Mouse (Mus musculus) ZHBTc4 (cell line): ENCODE measurements around the gene Fam234a.

Source experiments
- DNase-seq: peaks from one replicate; pipeline ENCODE4 v3.0.0-alpha.2; 2011; ENCODE audit warnings: low read depth, low spot score

Fam234a gene

DNA sequence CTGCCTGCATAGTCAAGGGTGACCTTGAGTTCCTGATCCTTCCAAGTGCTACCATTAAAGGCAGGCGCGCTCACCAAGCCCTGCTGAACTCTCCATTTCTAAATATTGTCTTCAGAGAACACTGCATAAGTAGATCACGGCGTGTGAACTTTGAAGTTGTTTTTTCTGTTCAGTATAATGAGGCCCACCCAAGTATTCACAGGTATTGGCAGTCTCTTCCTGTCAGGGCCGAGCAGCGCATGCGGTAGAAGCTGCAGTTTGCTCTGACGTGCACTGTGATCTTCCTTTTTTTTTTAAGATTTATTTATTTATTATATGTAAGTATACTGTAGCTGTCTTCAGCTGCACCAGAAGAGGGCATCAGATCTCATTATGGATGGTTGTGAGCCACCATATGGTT is 9.7 kb downstream of the Fam234a start:
- DNase-seq: no peak

DNA sequence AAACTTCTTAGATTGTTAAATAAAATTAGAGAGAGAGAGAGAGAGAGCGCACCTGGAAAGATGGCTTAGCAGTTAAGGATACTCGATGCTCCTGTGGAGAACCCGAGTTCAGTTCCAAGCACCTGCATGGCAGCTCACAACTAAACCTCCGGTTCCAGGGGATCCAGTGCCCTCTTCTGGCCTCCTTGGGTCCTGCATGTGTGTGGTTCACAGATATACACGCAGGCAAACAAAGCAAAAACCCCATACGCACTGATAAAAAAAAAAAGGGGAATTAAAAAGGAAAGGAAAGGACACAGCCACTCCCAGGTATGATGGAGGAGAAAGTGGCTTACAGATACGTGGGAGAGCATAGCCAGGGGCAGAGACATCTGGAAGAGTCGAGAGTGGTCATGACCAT is 11.2 kb downstream of the Fam234a start:
- DNase-seq: peak; percentile 73

DNA sequence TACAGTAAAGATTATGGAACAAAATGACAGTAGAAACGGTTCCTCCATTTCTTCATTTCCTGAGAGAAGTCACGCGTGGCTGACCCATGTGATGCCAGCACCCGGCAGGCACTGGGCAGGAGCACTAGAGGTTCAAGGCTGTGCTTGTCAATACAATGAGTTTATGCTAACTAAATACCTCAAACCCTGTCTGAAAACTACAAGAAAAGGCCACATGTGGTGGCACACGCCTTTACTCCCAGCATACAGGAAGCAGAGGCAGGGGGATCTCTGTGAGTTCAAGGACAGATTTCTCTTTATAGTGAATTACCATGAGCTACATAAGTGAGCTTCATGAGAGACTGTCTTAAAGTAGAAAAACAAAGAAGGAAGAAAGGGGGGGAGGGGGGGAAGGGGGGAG is 12.9 kb downstream of the Fam234a start:
- DNase-seq: peak; percentile 51

DNA sequence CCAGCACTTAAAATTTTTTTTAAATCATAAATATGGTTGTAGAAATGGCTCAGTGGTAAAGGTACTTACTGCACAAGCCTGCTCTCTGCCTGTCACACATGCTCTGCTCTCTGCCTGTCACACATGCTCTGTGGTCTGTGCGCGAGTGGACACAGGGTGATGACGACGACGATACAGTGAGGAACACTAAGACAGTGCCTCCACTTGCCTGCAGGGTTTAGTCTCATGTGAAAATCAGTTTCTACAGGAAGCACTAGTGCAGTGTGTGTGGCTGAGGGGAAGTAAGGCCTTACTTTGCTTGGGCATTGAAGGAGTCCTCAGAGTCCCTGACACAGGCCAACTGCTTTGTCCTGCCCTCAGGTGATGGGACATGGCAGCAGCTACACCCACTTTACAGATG is 14.3 kb downstream of the Fam234a start:
- no peak for DNase-seq

DNA sequence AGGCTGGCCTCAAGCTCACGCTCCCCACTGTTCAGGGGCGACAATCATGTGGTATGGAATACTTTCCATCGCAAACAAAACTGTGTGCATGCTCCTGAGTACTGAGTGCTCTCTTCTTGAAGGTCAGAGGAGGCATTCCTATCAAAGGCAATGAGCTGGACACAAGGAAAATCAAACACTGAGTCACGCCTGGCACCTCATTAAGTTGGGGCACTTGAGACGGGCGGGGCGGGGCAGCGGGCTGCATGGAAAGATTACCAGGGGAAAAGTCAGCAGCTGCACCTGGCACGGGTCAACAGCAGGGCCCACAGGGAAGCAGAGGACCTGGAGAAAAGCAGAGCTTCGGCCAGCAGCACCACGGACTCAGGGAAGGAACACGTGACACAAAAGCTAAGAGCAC is 18.9 kb downstream of the Fam234a start:
- DNase-seq: no peak

DNA sequence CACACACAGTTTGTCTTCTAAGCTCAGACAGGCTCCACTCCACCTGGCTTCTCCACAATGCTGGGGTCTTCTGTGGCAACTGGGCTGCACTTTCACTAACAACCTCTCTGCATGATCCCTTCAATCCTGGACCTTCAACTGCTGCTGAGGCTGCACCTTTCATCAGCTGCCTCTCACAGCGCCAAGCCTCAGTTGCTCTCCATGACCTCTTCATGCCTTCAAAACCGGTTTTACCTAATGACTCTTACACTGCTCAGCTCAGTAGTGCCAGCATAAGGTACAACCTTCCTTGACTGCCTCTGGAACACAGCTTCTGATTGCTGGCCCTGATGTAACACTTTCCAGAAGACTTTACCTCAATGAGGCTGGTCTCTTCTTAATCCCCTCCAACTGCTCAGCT is 22.5 kb downstream of the Fam234a start:
- DNase-seq: no peak

DNA sequence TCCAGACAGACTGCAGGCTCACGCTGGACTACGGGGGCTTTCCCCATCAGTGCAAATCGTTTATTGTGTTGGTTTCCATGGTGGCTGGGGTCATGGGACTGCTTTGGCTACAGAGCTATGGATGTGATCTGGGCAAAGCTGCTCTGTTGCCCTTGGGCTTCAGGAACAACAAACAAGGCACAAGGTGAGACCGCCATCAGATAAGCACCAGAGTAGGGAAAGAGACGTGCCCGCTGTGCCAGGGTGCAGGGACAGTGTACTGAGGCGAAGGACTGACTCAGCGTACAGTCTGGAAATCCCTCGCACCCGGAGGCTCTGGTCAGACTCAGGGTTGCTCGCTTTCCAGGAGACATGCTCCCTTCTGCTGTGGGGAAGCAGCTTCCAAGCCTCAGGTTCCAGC is 31.4 kb downstream of the Fam234a start:
- no peak for DNase-seq

DNA sequence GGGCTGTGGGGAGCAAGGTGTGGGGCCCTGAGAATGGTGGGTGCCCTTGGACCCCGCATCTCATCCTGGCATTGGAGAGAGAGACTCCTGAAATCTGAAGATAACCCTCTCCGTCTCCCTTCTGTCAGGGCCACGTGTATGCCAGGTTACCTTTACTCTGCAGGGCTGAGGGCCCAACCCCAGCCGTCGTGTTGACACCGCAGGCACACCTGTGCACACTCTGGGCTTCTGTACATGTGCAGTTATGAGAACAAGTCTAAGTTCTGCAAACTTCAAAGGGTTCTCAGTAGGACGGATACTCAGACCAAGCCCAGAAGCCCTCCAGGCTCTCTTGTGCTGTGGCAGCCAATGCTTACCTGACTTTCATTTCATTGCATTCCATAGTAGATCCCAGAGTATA is 31.8 kb downstream of the Fam234a start:
- DNase-seq: no peak

DNA sequence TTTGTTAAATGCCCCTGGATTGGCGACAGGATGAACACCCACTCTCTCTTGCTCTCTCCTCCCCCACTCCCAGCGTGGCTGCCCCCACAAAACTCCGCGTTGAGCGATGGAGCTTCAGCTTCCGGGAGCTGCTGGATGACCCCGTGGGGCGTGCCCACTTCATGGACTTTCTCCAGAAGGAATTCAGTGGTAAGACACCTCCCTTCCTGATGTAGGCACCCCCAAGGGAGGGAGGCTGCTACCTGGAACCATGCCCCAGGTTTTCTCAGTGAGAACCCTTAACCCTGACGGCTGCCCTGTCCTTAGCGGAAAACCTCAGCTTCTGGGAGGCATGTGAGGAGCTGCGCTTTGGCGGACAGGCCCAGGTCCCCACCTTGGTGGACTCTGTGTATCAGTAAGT is 36.4 kb downstream of the Fam234a start, which contains the start of gene Arhgdig:
Gene Arhgdig (minus strand): TSS at position 101 of the 400 bp plus-strand sequence.
- no peak for DNase-seq

DNA sequence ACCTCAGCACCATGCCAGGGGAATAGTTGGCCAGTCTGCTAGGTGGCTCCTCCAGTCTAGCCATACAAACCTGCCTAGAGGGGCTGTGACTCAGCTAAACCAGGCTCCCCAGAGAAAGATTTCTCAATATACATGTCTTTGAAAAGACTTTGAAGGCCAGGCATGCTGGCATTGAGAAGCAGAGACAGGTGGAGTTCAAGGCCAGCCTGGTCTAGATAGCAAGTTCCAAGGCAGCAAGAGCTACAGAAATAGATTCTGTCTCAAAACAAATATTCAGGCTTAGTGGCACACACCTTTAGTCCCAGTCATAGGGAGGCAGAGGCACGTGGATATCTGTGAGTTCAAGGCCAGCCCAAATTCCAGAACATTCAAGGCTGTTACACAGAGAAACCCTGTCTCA is 37.6 kb downstream of the Fam234a start:
- DNase-seq: peak; percentile 35

DNA sequence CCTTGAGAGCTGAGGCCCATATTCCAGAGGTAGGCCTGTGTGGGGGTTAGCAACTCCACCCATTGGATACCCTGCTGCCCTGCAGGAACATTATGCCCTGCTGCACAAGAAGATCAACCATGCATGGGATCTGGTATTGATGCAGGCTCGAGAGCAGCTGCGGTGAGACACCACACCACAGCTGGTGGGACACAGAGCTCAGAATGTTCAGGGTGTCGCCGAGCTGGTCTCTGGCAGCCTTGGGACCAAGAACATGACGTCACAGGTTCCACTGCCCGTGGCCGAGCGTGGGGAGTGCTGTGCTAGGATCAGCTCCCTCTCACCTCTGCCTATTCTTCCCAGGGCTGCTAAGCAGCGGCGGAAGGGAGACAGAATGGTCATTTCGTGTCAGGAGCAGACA is 39.3 kb downstream of the Fam234a start:
- no peak for DNase-seq

DNA sequence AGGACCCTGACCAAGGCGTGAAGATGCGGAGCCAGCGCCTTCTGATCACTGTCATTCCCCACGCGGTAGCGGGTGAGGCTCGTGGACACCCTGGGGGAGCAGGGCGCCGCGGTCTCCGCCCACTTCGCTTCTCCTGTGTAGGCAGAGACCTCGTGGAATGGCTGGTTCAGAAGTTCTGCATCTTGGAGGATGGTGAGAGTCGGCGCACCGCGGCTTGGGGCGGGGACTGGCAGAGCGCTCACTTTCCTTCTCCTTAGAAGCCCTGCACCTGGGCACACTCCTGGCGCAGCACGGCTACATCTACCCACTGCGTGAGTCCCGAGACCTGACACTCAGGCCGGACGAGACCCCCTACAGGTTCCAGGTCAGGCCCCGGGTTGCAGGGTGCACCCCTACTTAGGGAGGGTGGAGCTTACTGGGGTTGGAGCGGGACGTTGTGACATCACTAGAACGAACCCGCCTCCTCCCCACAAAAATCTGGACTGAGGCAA is 40.7 kb downstream of the Fam234a start:
- peak; percentile 35 for DNase-seq

DNA sequence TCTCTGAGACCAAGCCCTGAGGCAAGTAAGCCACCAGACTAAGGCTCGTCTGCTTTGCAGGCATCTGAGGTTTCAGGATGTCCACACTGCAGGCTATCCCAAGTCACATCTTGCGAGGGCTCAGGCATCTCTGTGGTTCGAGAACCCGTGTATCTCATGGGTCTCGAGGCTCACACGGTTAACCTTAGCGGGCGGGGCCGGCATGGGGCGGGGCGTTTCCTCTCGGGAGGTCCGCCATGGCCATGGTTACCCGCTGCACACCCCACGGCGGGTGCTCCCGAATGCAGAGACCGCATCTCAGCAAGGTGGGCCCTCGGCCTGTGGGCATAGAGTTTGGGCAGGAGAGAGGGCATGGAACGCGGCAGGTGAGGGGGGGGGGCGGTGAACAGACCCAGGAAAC is 41.3 kb downstream of the Fam234a start, which contains the start of gene Rgs11:
Gene Rgs11 (plus strand): TSS at position 215 of the 400 bp plus-strand sequence.
- no peak for DNase-seq

DNA sequence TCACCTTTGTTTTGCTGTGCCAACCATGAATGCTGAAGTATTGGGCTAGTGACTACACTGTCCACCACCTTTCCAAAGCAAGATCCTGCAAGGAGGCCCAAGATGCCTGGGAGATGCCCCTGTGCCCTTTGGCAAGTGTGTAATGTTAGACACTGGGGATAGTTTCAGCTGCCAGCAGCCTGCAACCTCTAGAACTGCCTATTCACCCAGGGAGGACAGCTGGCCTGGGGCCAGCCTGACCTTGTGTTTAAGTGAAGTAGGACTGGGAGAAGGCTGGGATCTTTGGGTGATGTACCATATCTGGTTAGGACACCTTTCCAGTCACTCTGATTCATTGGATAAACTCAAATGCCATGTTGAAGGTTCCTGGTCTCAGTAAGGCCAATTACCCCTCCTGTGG is 42.0 kb downstream of the Fam234a start:
- no peak for DNase-seq

DNA sequence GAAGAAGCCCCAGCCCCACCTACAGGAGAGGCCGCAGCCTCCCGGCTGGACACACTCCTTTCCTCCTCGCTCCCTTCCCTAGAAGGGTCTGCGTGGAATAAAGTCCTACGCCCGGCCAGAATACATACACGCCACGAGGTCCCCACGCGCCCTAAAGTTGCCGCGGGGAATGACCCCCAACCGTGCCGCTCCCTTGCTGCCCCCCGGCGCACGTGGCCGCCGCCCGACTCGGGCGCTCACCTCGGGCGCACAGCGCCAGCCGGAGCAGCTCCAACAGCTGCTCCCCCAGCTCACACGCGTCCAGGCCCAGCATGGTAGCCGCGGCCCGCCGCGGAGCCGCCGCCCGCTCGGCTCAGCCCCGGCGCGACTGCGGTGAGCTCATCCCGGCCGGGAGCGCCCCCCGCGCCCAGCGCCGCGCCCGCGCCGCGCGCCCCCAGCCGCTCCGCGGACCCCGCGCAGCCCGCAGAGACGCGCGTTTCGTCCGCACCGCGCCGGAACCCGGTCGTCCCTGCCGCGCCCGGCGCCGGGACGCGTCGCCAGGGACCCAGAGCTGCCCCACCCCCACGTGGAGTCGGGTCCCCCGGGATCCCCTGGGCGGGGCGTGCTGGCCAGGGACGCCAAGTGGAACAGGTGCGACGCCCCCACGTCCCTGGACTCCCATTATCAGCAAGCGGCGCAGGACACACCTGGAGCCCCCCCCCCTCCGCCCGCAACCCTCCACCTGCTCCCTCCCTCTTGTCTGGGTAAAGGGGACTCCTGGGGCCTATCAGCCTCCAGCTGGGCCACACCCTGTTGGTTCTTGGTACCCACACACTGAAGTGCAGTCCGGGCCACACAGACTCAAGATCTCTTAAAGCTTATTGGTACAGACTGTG is 43.0 kb downstream of the Fam234a start:
- peak; percentile 34 for DNase-seq

DNA sequence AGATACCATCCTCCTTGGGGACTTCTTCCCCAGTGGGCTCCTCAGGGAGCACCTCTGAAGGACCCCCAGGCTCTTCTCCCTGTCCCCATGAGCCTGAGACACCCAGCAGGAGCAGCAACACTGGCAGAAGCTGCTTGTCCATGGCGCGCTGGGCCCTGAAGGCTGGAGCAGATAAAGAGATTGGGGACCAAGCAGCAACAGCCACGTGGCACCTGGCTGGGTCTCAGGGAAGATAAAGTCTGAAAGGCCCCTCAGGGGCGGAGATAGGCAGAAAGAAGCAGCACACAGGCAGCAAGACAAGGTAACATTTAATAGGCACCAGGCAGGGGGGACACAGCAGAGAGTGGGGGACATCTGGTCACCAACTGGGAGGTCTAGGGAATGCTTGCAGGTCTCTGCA is 45.1 kb downstream of the Fam234a start, which contains the start of gene Pdia2:
Gene Pdia2 (minus strand): TSS at position 196 of the 400 bp plus-strand sequence.
- DNase-seq: no peak

DNA sequence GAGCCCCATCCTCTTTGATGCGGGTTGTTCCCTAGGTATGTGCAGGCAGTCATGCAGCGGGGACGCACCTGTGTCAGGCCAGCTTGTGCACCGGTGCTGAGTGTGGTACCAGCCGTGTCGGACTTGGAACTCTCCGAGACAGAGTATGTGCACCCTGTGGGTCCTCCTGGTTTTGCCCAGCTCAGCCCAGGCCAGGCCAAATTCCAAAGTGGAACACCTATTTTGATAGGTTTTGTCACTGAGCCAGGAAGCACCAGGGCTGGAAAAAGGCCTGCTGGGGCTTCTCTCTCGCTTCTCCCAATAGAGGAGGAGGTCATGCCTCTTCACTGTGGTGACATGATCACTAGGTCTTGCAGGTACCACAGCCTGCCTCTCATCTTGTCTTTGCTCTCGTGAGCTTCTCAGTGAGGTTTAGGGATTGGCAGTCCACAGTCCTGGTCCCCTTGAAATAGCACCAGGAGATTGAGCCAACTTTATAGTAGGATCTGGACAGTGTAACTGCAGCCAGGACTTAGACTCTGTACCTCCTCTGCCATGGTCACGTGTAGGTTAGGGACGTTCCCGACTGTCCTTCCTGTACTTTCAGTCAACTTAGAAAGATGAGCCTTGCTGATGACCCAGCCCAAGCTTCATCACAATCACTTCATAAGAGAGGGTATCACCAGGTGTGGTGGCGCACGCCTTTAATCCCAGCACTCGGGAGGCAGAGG is 51.4 kb downstream of the Fam234a start:
- no peak for DNase-seq

DNA sequence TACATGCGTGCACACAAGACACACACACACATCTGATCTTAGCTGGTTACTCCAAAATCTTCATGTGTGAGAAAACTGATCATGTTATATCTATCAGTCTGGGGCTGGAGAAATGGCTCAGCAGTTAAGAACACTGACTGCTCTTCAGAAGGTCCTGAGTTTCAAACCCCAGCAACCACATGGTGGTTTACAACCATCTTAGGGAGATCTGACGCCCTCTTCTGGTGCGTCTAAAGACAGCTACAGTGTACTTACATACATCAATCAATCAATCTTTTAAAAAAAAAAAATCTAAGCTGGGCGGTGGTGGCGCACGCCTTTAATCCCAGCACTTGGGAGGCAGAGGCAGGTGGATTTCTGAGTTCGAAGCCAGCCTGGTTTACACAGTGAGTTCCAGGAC is 52.6 kb downstream of the Fam234a start:
- peak; percentile 38 for DNase-seq

DNA sequence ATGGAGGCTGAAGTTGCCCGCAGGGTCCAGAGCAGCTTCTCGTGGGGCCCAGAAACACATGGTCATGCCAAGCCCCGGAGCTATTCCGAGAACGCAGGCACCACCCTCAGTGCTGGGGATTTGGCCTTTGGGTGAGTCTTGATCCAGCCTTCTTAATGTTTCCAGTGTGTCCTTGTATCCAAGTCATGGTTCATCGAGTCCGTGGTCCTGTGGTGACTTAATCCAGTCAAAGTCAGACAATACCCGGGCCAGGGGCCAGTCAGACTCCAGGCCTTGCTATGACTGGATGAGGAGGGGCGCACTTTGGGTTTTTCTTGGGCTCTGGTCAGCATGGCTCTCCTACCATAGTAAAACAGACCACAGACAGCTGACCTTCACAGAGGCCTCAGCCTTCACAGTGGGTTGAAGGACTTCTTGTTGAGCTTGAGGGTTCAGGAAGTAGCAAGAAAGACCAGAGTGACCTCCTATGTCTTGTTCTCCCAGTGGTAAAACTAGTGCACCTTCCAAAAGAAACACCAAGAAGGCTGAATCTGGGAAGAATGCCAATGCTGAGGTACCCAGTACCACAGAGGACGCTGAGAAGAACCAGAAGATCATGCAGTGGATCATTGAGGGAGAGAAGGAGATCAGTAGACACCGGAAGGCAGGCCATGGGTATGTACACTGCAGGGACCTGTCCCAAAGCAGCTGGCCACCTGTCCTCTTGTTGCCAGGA is 55.8 kb downstream of the Fam234a start:
- no peak for DNase-seq

DNA sequence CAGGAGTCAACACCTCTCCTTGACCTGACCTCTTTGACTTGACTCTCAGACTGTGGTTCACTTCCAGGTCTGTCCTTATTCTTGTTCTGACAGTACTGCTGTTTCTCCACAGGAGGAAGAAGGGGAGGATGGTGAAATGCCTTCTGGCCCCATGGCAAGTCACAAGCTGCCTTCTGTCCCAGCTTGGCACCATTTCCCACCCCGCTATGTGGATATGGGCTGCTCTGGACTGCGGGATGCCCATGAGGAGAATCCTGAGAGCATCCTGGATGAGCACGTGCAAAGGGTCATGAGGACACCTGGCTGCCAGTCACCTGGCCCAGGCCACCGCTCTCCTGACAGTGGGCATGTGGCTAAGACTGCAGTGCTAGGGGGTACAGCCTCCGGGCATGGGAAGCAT is 56.5 kb downstream of the Fam234a start:
- DNase-seq: no peak

DNA sequence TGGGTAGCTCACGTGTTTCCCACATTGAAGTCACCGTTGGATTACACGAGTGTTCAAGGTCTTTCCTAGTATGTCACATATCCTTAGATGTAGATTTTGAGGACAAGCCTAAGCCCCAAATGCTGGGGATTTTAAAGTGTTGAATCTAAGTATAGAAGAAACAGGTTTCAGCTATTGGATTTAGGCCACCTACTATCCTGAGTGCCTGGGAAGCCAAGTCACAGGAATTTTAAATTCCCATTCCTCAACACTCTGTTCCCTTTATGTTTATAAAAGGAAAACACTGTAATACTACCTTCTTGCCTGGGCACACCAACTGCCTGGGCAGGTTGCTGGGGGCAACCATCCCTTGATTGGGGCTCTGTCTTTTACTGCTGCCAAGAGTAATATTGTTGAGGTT is 62.9 kb downstream of the Fam234a start:
- no peak for DNase-seq

DNA sequence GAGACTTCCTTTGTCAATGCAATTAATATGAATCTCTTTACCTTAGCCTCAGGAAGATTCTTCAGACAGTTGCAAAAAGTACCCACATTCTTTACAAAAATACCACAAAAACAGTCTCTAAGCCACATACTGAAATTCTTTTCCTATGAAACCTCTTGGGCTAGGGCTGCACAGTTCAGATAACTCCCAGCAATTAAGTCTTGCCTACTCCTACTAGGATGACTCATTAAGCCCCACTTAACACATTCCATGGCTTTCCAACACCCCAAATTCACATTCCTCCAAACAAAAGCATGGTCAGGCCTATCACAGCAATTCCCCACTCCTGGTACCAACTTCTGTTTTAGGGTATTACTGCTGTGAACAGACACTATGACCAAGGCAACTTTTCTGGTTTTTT is 65.4 kb downstream of the Fam234a start:
- peak; percentile 39 for DNase-seq
